Mouse (Mus musculus) limb, embryonic 15.5 days (tissue): Measurements from ENCODE around the gene Il1rl1. TPM values are rescaled to one million over a fixed set of nuclear protein-coding genes. Genes with fewer than 3 reads are reported as not detected.

ENCODE experiments used
- ATAC-seq: fragments of 200-750 bp; cut with Nextera tagmentation; 2 replicates; pipeline ENCODE4 v1.8.0; 2017; ENCODE audit warnings: low read depth, moderate TSS enrichment; ENCODE audit not compliant: insufficient number of reproducible peaks, low FRiP score, low TSS enrichment
- H3K27ac ChIP-seq: fragments of 300-500 bp; sonication (generic); 2 replicates; pipeline ENCODE4 v1.5.1; 2015; ENCODE audit warnings: moderate library complexity, mild to moderate bottlenecking, inconsistent platforms
- H3K27me3 ChIP-seq: fragments of 300-500 bp; sonication (generic); 2 replicates; pipeline ENCODE4 v1.6.1; 2015; ENCODE audit warnings: inconsistent platforms
- H3K36me3 ChIP-seq: fragments of 300-500 bp; sonication (generic); 2 replicates; pipeline ENCODE4 v1.6.1; 2015; ENCODE audit warnings: inconsistent platforms
- H3K4me1 ChIP-seq: fragments of 300-500 bp; sonication (generic); 2 replicates; pipeline ENCODE4 v1.6.1; 2015; ENCODE audit warnings: inconsistent platforms
- H3K4me2 ChIP-seq: fragments of 300-500 bp; sonication (generic); 2 replicates; pipeline ENCODE4 v1.6.1; 2015; ENCODE audit warnings: mild to moderate bottlenecking, inconsistent platforms
- H3K4me3 ChIP-seq: fragments of 300-500 bp; sonication (generic); 2 replicates; pipeline ENCODE4 v1.5.1; 2015; ENCODE audit warnings: mild to moderate bottlenecking, inconsistent platforms
- H3K9ac ChIP-seq: fragments of 300-500 bp; sonication (generic); 2 replicates; pipeline ENCODE4 v1.6.1; 2015; ENCODE audit warnings: inconsistent platforms
- H3K9me3 ChIP-seq: fragments of 300-500 bp; sonication (generic); 2 replicates; pipeline ENCODE4 v1.6.1; 2016; ENCODE audit warnings: inconsistent platforms
- WGBS: fragments of 180-500 bp; shearing (Covaris S2); methylation state at CpG from one replicate; pipeline ENCODE4 v1.1.7; 2015; 5-methylcytosine and 5-hydroxymethylcytosine counted together
- polyA plus RNA-seq: library from polyadenylated mRNA; unstranded; fragments of >200 nt; fragmentation: Nextera tagmentation; extraction: Ambion mirVana; gene quantifications from 2 replicates; pipeline ENCODE4 v1.2.1, GENCODE M21; 2015

Il1rl1 gene
- polyA plus RNA-seq, 1 experiment from 2014 or later, result 6.9 TPM

GRCm38 (mm10) chr1:40444800-40445199 is 15.4 kb downstream of the Il1rl1 start:
- Histone ChIP-seq H3K4me3 (no peak overlapping the region), H3K36me3 (no peaks in the 10 kb centered on the region), H3K27ac (no peak overlapping the region), H3K4me2 (no peak overlapping the region), H3K27me3 (no peaks in the 10 kb centered on the region), H3K4me1 (no peaks in the 10 kb centered on the region), H3K9ac (no peak overlapping the region), H3K9me3 (no peaks in the 10 kb centered on the region)
- 61% methylated on average over 3 of the region's 3 CpGs for WGBS
- ATAC-seq, result no peak

- 0 out of 2 replicates have a peak within 1 kb of the TSS, but pooled peaks have one; percentile 5 for H3K4me2 ChIP-seq
- no peak within 1 kb of the TSS for H3K9ac ChIP-seq
- H3K36me3 ChIP-seq, result no peaks in the 10 kb centered on the region
- no peak within 1 kb of the TSS for H3K4me3 ChIP-seq
- peaks cover 4% of the 10 kb centered on the region; the same call in 1 of the 2 replicates for H3K4me1 ChIP-seq
- H3K27ac ChIP-seq, result no peak within 1 kb of the TSS
- 42% methylated on average over 20 of the region's 20 CpGs for WGBS
- H3K27me3 ChIP-seq, result no peaks in the 10 kb centered on the region
- ATAC-seq, result no peak
- H3K9me3 ChIP-seq, result no peaks in the 10 kb centered on the region
Observed at GRCm38 (mm10) chr1:40465477-40466430, 36.4 kb downstream of the Il1rl1 start, which contains the start of gene Il18r1. Gene Il18r1, plus strand, starts transcription at chr1:40465552.

- no peaks in the 10 kb centered on the region for H3K9me3 ChIP-seq
- H3K4me3 ChIP-seq, result no peak overlapping the region
- no peak overlapping the region for H3K4me2 ChIP-seq
- no peak overlapping the region for H3K9ac ChIP-seq
- peaks cover 4% of the 10 kb centered on the region; the same call in 1 of the 2 replicates for H3K4me1 ChIP-seq
- H3K27ac ChIP-seq, result no peak overlapping the region
- no peak for ATAC-seq
- 89% methylated on average over 4 of the region's 4 CpGs for WGBS
- no peaks in the 10 kb centered on the region for H3K36me3 ChIP-seq
- no peaks in the 10 kb centered on the region for H3K27me3 ChIP-seq
Observed at GRCm38 (mm10) chr1:40467306-40467705, 37.9 kb downstream of the Il1rl1 start.

- Histone ChIP-seq H3K4me1 (peaks cover 4% of the 10 kb centered on the region; the same call in 1 of the 2 replicates), H3K4me3 (no peak overlapping the region), H3K36me3 (no peaks in the 10 kb centered on the region), H3K9ac (no peak overlapping the region), H3K9me3 (no peaks in the 10 kb centered on the region), H3K27me3 (no peaks in the 10 kb centered on the region), H3K4me2 (no peak overlapping the region), H3K27ac (no peak overlapping the region)
- no peak for ATAC-seq
- WGBS, result 70% methylated on average over 2 of the region's 2 CpGs
Observed at GRCm38 (mm10) chr1:40468805-40469204, 39.4 kb downstream of the Il1rl1 start.

- H3K9me3 ChIP-seq, result no peaks in the 10 kb centered on the region
- H3K36me3 ChIP-seq, result no peaks in the 10 kb centered on the region
- H3K4me3 ChIP-seq, result no peak overlapping the region
- H3K27me3 ChIP-seq, result no peaks in the 10 kb centered on the region
- H3K27ac ChIP-seq, result no peak overlapping the region
- H3K4me2 ChIP-seq, result no peak overlapping the region
- H3K9ac ChIP-seq, result no peak overlapping the region
- H3K4me1 ChIP-seq, result peaks cover 4% of the 10 kb centered on the region; the same call in 1 of the 2 replicates
- no peak for ATAC-seq
- WGBS, result 74% methylated on average over 12 of the region's 12 CpGs
Observed at GRCm38 (mm10) chr1:40469900-40470299, 40.5 kb downstream of the Il1rl1 start.

GRCm38 (mm10) chr1:40472401-40472800 is 43.0 kb downstream of the Il1rl1 start:
- no peak overlapping the region for H3K4me3 ChIP-seq
- no peaks in the 10 kb centered on the region for H3K9me3 ChIP-seq
- no peak overlapping the region for H3K9ac ChIP-seq
- no peaks in the 10 kb centered on the region for H3K27me3 ChIP-seq
- no peaks in the 10 kb centered on the region for H3K4me1 ChIP-seq
- 89% methylated on average over 1 of the region's 1 CpGs for WGBS
- no peak overlapping the region for H3K4me2 ChIP-seq
- no peak for ATAC-seq
- no peaks in the 10 kb centered on the region for H3K36me3 ChIP-seq
- no peak overlapping the region for H3K27ac ChIP-seq

- H3K27me3 ChIP-seq, result no peaks in the 10 kb centered on the region
- H3K4me3 ChIP-seq, result no peak overlapping the region
- no peaks in the 10 kb centered on the region for H3K36me3 ChIP-seq
- H3K9me3 ChIP-seq, result no peaks in the 10 kb centered on the region
- H3K4me2 ChIP-seq, result no peak overlapping the region
- no peak for ATAC-seq
- 83% methylated on average over 4 of the region's 4 CpGs for WGBS
- H3K4me1 ChIP-seq, result no peaks in the 10 kb centered on the region
- no peak overlapping the region for H3K9ac ChIP-seq
- H3K27ac ChIP-seq, result no peak overlapping the region
Observed at GRCm38 (mm10) chr1:40473640-40474039, 44.3 kb downstream of the Il1rl1 start.

GRCm38 (mm10) chr1:40474336-40474735 is 45.0 kb downstream of the Il1rl1 start:
- H3K4me1 ChIP-seq, result no peaks in the 10 kb centered on the region
- H3K4me3 ChIP-seq, result no peak overlapping the region
- H3K4me2 ChIP-seq, result no peak overlapping the region
- H3K9me3 ChIP-seq, result no peaks in the 10 kb centered on the region
- WGBS, result 85% methylated on average over 5 of the region's 5 CpGs
- no peak overlapping the region for H3K27ac ChIP-seq
- no peak for ATAC-seq
- no peak overlapping the region for H3K9ac ChIP-seq
- no peaks in the 10 kb centered on the region for H3K36me3 ChIP-seq
- H3K27me3 ChIP-seq, result no peaks in the 10 kb centered on the region

GRCm38 (mm10) chr1:40475697-40476096 is 46.3 kb downstream of the Il1rl1 start:
- WGBS, result 64% methylated on average over 3 of the region's 3 CpGs
- no peak for ATAC-seq
- Histone ChIP-seq H3K36me3 (no peaks in the 10 kb centered on the region), H3K9ac (no peak overlapping the region), H3K4me3 (no peak overlapping the region), H3K27me3 (no peaks in the 10 kb centered on the region), H3K4me2 (no peak overlapping the region), H3K27ac (no peak overlapping the region), H3K4me1 (no peaks in the 10 kb centered on the region), H3K9me3 (no peaks in the 10 kb centered on the region)

GRCm38 (mm10) chr1:40476756-40477155 is 47.4 kb downstream of the Il1rl1 start:
- ATAC-seq, result no peak
- 66% methylated on average over 4 of the region's 4 CpGs for WGBS
- Histone ChIP-seq H3K9me3 (no peaks in the 10 kb centered on the region), H3K4me3 (no peak overlapping the region), H3K27ac (no peak overlapping the region), H3K9ac (no peak overlapping the region), H3K4me2 (no peak overlapping the region), H3K27me3 (no peaks in the 10 kb centered on the region), H3K36me3 (no peaks in the 10 kb centered on the region), H3K4me1 (no peaks in the 10 kb centered on the region)

- no peaks in the 10 kb centered on the region for H3K9me3 ChIP-seq
- no peak for ATAC-seq
- no peaks in the 10 kb centered on the region for H3K27me3 ChIP-seq
- no peak overlapping the region for H3K4me3 ChIP-seq
- H3K4me1 ChIP-seq, result no peaks in the 10 kb centered on the region
- no peak overlapping the region for H3K27ac ChIP-seq
- H3K36me3 ChIP-seq, result no peaks in the 10 kb centered on the region
- H3K4me2 ChIP-seq, result no peak overlapping the region
- 76% methylated on average over 6 of the region's 6 CpGs for WGBS
- no peak overlapping the region for H3K9ac ChIP-seq
Observed at GRCm38 (mm10) chr1:40479505-40479923, 50.1 kb downstream of the Il1rl1 start.

GRCm38 (mm10) chr1:40494594-40494993 is 65.2 kb downstream of the Il1rl1 start:
- ATAC-seq, result no peak
- WGBS, result 83% methylated on average over 4 of the region's 4 CpGs
- no peak overlapping the region for H3K4me2 ChIP-seq
- no peaks in the 10 kb centered on the region for H3K4me1 ChIP-seq
- no peak overlapping the region for H3K27ac ChIP-seq
- H3K4me3 ChIP-seq, result no peak overlapping the region
- H3K9ac ChIP-seq, result no peak overlapping the region
- no peaks in the 10 kb centered on the region for H3K27me3 ChIP-seq
- no peaks in the 10 kb centered on the region for H3K9me3 ChIP-seq
- no peaks in the 10 kb centered on the region for H3K36me3 ChIP-seq
